Mouse (Mus musculus): Measurements from ENCODE around the gene Arel1. TPM values are rescaled to one million over a fixed set of nuclear protein-coding genes. Genes with fewer than 3 reads are reported as not detected.

The Arel1 gene
- 62.2 and 63.4 TPM in 2 replicates for polyA plus RNA-seq (2012; rRNA removed)

GRCm38 (mm10) chr12:84970428-84971096 lies at the start of gene Arel1, which contains the start of gene Fcf1:
TSS of gene Arel1 (minus strand) at chr12:84970900.
TSS of gene Fcf1 (plus strand) at chr12:84970897.

GRCm38 (mm10) chr12:84996083-84996496 lies 25.4 kb upstream of the Arel1 start, which contains the start of gene Ylpm1:
TSS of gene Ylpm1 (plus strand) at chr12:84996321.

GRCm38 (mm10) chr12:84876481-84877121 lies 94.1 kb downstream of the Arel1 start, which contains the start of gene Ltbp2:
TSS of gene Ltbp2 (minus strand) at chr12:84876532.

Other genes with a start within 250 kb of the Arel1 start
- gene Npc2, start 197.7 kb downstream of the Arel1 start, polyA plus RNA-seq (2012; rRNA removed), result 57.1 and 57.4 TPM in 2 replicates
- 84.6 and 93.3 TPM in 2 replicates for gene Isca2, start 197.6 kb downstream of the Arel1 start, polyA plus RNA-seq (2012; rRNA removed)
- 1.0 TPM in 2 replicates for gene Ltbp2, start 94.4 kb downstream of the Arel1 start, polyA plus RNA-seq (2012; rRNA removed)
- 93.3 and 97.5 TPM in 2 replicates for gene Fcf1, start within 50 bp of the Arel1 start, polyA plus RNA-seq (2012; rRNA removed)
- gene Ylpm1, start 25.4 kb upstream of the Arel1 start, polyA plus RNA-seq (2012; rRNA removed), result 53.1 and 53.3 TPM in 2 replicates
- gene Prox2, start 139.9 kb upstream of the Arel1 start, polyA plus RNA-seq (2012; rRNA removed), result 0.43 and 0.62 TPM in 2 replicates
- gene Dlst, start 139.9 kb upstream of the Arel1 start, polyA plus RNA-seq (2012; rRNA removed), result 147 and 152 TPM in 2 replicates
- 40.5 and 43.5 TPM in 2 replicates for gene Rps6kl1, start 180.4 kb upstream of the Arel1 start, polyA plus RNA-seq (2012; rRNA removed)
- gene Pgf, start 206.9 kb upstream of the Arel1 start, polyA plus RNA-seq (2012; rRNA removed), result 5.6 and 5.8 TPM in 2 replicates
- gene Eif2b2, start 248.6 kb upstream of the Arel1 start, polyA plus RNA-seq (2012; rRNA removed), result 95.8 and 103 TPM in 2 replicates